Mouse (Mus musculus): Measurements from ENCODE around the gene Hira. TPM values are rescaled to one million over a fixed set of nuclear protein-coding genes. Genes with fewer than 3 reads are reported as not detected.
"Not testable (repeated sequence)": the region's sequence is repeated elsewhere in the genome, so short reads cannot be mapped to it uniquely, and the experiment has no call there.

The Hira gene
- polyA plus RNA-seq, 1 experiment from 2014 or later: 16.0 TPM

DNA sequence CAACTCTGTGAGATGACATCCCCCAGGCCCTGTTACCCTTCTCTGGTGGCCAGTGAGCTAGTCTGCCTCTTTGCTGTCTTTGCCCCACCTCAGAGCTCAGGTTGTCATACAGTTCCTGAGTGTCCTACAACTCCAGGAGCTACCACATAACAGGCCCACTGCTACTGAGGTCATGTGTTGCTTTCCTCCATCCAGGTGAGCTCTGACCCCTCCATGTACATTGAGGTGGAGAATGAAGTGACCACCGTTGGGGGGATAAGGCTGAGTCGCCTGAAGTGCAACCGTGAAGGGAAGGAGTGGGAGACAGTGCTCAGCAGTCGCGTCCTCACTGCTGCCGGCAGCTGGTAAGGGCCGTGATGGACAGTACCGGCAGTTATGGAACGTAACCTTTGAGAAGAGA, 72.1 kb downstream of the Hira start:
- 96% methylated on average over 9 of the region's 9 CpGs for WGBS
- Histone ChIP-seq H3K9ac (ENCODE audit: low read length) (no peak overlapping the region), H3K27ac (ENCODE audit: low read depth, low read length) (no peak overlapping the region), H3K4me3 (ENCODE audit: low read depth, low read length) (no peak overlapping the region), H3K4me2 (ENCODE audit: low read depth, low read length, severe bottlenecking) (no peak overlapping the region), H3K36me3 (ENCODE audit: control insufficient read depth, insufficient read depth, low read length) (peaks cover 16% of the 10 kb centered on the region), H3K9me3 (ENCODE audit: control insufficient read depth, low read length) (no peaks in the 10 kb centered on the region), H3K4me1 (replicated peaks; ENCODE audit: control insufficient read depth, insufficient read depth, low read length) (no peaks in the 10 kb centered on the region), H3K27me3 (ENCODE audit: control insufficient read depth, insufficient read depth, low read length) (no peaks in the 10 kb centered on the region)
- ATAC-seq (replicated peaks; ENCODE audit: low FRiP score): no peak
- no peak for DNase-seq (ENCODE audit: low spot score)

DNA sequence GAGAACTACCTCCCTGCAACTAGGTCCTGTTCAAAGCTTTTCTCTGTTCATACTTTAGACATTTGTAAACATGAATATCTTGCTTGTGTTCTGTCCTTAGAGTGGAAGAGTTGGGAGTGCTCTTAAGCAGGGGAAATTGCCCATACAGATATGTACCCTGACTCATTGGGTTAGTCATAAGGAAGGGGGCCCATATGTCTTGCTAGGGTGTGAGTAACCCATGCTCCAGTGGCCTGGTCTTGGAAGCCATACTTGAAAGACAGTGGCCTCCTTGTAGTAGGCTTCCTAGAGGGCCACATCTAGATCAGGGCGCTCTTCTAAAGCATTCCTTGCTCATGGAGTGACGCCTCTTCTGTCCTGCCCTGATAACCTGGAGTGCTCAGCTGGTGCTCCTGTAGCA, 73.5 kb downstream of the Hira start:
- Histone ChIP-seq H3K4me2 (ENCODE audit: low read depth, low read length, severe bottlenecking) (no peak overlapping the region), H3K4me1 (replicated peaks; ENCODE audit: control insufficient read depth, insufficient read depth, low read length) (no peaks in the 10 kb centered on the region), H3K27me3 (ENCODE audit: control insufficient read depth, insufficient read depth, low read length) (no peaks in the 10 kb centered on the region), H3K9ac (ENCODE audit: low read length) (no peak overlapping the region), H3K36me3 (ENCODE audit: control insufficient read depth, insufficient read depth, low read length) (peaks cover 23% of the 10 kb centered on the region), H3K27ac (ENCODE audit: low read depth, low read length) (no peak overlapping the region), H3K9me3 (ENCODE audit: control insufficient read depth, low read length) (no peaks in the 10 kb centered on the region), H3K4me3 (ENCODE audit: low read depth, low read length) (no peak overlapping the region)
- no peak for DNase-seq (ENCODE audit: low spot score)
- 85% methylated on average over 2 of the region's 2 CpGs for WGBS
- ATAC-seq (replicated peaks; ENCODE audit: low FRiP score): no peak

- Histone ChIP-seq H3K9me3 (ENCODE audit: control insufficient read depth, low read length) (no peaks in the 10 kb centered on the region), H3K27ac (ENCODE audit: low read depth, low read length) (no peak overlapping the region), H3K4me2 (ENCODE audit: low read depth, low read length, severe bottlenecking) (no peak overlapping the region), H3K4me1 (replicated peaks; ENCODE audit: control insufficient read depth, insufficient read depth, low read length) (no peaks in the 10 kb centered on the region), H3K4me3 (ENCODE audit: low read depth, low read length) (no peak overlapping the region), H3K9ac (ENCODE audit: low read length) (no peak overlapping the region), H3K36me3 (ENCODE audit: control insufficient read depth, insufficient read depth, low read length) (peaks cover 30% of the 10 kb centered on the region), H3K27me3 (ENCODE audit: control insufficient read depth, insufficient read depth, low read length) (no peaks in the 10 kb centered on the region)
- DNase-seq (ENCODE audit: low spot score): no peak
- no peak for ATAC-seq (replicated peaks; ENCODE audit: low FRiP score)
Measured at GRCm38 (mm10) chr16:18952813-18953212, 76.0 kb downstream of the Hira start.

DNA sequence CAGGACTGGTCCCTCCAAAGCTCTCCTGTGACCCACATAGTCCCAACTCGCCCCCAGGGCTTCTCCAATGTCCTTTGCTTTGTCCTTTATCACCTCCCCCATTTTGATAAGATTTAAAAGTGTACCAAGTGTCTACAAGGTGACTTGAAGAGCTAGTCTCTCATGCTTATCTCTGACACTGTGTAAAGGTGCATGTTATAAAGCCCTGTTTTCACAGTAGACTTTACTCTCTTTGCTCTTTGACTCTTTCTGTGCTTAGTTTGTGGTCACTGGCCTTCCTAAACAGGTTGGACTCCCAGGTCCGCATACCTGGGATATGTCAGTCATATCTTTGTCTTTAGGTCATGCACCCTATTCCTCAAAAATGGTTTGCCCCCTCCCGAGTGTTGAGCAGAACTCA, 78.2 kb downstream of the Hira start:
- Histone ChIP-seq H3K9me3 (ENCODE audit: control insufficient read depth, low read length) (peaks cover 3% of the 10 kb centered on the region; the same call in 1 of the 2 replicates), H3K4me3 (ENCODE audit: low read depth, low read length) (no peak overlapping the region), H3K9ac (ENCODE audit: low read length) (no peak overlapping the region), H3K27me3 (ENCODE audit: control insufficient read depth, insufficient read depth, low read length) (no peaks in the 10 kb centered on the region), H3K36me3 (ENCODE audit: control insufficient read depth, insufficient read depth, low read length) (peaks cover 25% of the 10 kb centered on the region), H3K4me2 (ENCODE audit: low read depth, low read length, severe bottlenecking) (no peak overlapping the region), H3K4me1 (replicated peaks; ENCODE audit: control insufficient read depth, insufficient read depth, low read length) (no peaks in the 10 kb centered on the region), H3K27ac (ENCODE audit: low read depth, low read length) (no peak overlapping the region)
- ATAC-seq (replicated peaks; ENCODE audit: low FRiP score): no peak
- no peak for DNase-seq (ENCODE audit: low spot score)
- WGBS: 89% methylated on average over 3 of the region's 3 CpGs

GRCm38 (mm10) chr16:18963486-18963885, 86.6 kb downstream of the Hira start:
- ATAC-seq (replicated peaks; ENCODE audit: low FRiP score): no peak
- peaks cover 6% of the 10 kb centered on the region for H3K9me3 ChIP-seq (ENCODE audit: control insufficient read depth, low read length)
- H3K27me3 ChIP-seq (ENCODE audit: control insufficient read depth, insufficient read depth, low read length): no peaks in the 10 kb centered on the region
- no peak overlapping the region for H3K4me3 ChIP-seq (ENCODE audit: low read depth, low read length)
- H3K27ac ChIP-seq (ENCODE audit: low read depth, low read length): no peak overlapping the region
- peaks cover 31% of the 10 kb centered on the region for H3K36me3 ChIP-seq (ENCODE audit: control insufficient read depth, insufficient read depth, low read length)
- H3K4me2 ChIP-seq (ENCODE audit: low read depth, low read length, severe bottlenecking): no peak overlapping the region
- H3K9ac ChIP-seq (ENCODE audit: low read length): no peak overlapping the region
- H3K4me1 ChIP-seq (replicated peaks; ENCODE audit: control insufficient read depth, insufficient read depth, low read length): no peaks in the 10 kb centered on the region
- DNase-seq (ENCODE audit: low spot score): no peak

- H3K4me3 ChIP-seq (ENCODE audit: low read depth, low read length): no peak overlapping the region
- no peaks in the 10 kb centered on the region for H3K4me1 ChIP-seq (replicated peaks; ENCODE audit: control insufficient read depth, insufficient read depth, low read length)
- H3K9me3 ChIP-seq (ENCODE audit: control insufficient read depth, low read length): no peaks in the 10 kb centered on the region
- no peak overlapping the region for H3K4me2 ChIP-seq (ENCODE audit: low read depth, low read length, severe bottlenecking)
- ATAC-seq (replicated peaks; ENCODE audit: low FRiP score) (no peak), DNase-seq (ENCODE audit: low spot score) (no peak)
- 94% methylated on average over 9 of the region's 9 CpGs for WGBS
- H3K27ac ChIP-seq (ENCODE audit: low read depth, low read length): no peak overlapping the region
- peaks cover 12% of the 10 kb centered on the region; the same call in 1 of the 2 replicates for H3K36me3 ChIP-seq (ENCODE audit: control insufficient read depth, insufficient read depth, low read length)
- no peaks in the 10 kb centered on the region for H3K27me3 ChIP-seq (ENCODE audit: control insufficient read depth, insufficient read depth, low read length)
- H3K9ac ChIP-seq (ENCODE audit: low read length): no peak overlapping the region
Measured at GRCm38 (mm10) chr16:18969420-18970128, 92.7 kb downstream of the Hira start.

DNA sequence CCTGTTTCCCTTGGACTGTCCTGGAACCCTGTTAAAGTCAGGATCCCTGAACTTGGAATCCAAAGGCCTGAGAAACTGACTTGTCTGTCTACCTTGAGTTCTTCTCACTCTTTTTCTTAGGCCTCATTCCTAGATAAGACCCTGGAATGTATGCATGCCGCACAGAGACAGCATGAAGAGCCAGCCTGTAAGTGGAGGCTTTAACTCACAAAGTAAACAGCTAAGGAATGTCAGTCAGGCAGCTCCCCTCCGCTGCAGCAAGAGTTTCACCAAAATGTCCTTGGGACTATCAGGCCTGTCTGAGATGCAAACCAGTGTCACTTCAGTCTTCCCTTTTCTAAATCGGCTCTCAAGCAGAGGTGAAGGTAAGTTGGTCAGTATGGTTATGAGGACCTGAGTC, 94.0 kb downstream of the Hira start:
- Histone ChIP-seq H3K4me2 (ENCODE audit: low read depth, low read length, severe bottlenecking) (no peak overlapping the region), H3K36me3 (ENCODE audit: control insufficient read depth, insufficient read depth, low read length) (peaks cover 6% of the 10 kb centered on the region; the same call in 1 of the 2 replicates), H3K4me3 (ENCODE audit: low read depth, low read length) (no peak overlapping the region), H3K4me1 (replicated peaks; ENCODE audit: control insufficient read depth, insufficient read depth, low read length) (no peaks in the 10 kb centered on the region), H3K27me3 (ENCODE audit: control insufficient read depth, insufficient read depth, low read length) (no peaks in the 10 kb centered on the region), H3K9ac (ENCODE audit: low read length) (no peak overlapping the region), H3K9me3 (ENCODE audit: control insufficient read depth, low read length) (no peaks in the 10 kb centered on the region; the same call in 1 of the 2 replicates), H3K27ac (ENCODE audit: low read depth, low read length) (no peak overlapping the region)
- no peak for ATAC-seq (replicated peaks; ENCODE audit: low FRiP score)
- WGBS: 91% methylated on average over 3 of the region's 3 CpGs
- DNase-seq (ENCODE audit: low spot score): no peak

- not testable (repeated sequence) for ATAC-seq (replicated peaks; ENCODE audit: low FRiP score); H3K9ac ChIP-seq (ENCODE audit: low read length); H3K27me3 ChIP-seq (ENCODE audit: control insufficient read depth, insufficient read depth, low read length); H3K9me3 ChIP-seq (ENCODE audit: control insufficient read depth, low read length); H3K27ac ChIP-seq (ENCODE audit: low read depth, low read length); H3K4me1 ChIP-seq (replicated peaks; ENCODE audit: control insufficient read depth, insufficient read depth, low read length); DNase-seq (ENCODE audit: low spot score); H3K36me3 ChIP-seq (ENCODE audit: control insufficient read depth, insufficient read depth, low read length); H3K4me2 ChIP-seq (ENCODE audit: low read depth, low read length, severe bottlenecking); H3K4me3 ChIP-seq (ENCODE audit: low read depth, low read length)
- 82% methylated on average over 23 of the region's 23 CpGs for WGBS
Measured at GRCm38 (mm10) chr16:18975665-18976064, 98.8 kb downstream of the Hira start.

- no peak for DNase-seq (ENCODE audit: low spot score)
- Histone ChIP-seq H3K4me1 (replicated peaks; ENCODE audit: control insufficient read depth, insufficient read depth, low read length) (no peaks in the 10 kb centered on the region), H3K27me3 (ENCODE audit: control insufficient read depth, insufficient read depth, low read length) (no peaks in the 10 kb centered on the region), H3K4me3 (ENCODE audit: low read depth, low read length) (no peak overlapping the region), H3K9me3 (ENCODE audit: control insufficient read depth, low read length) (no peaks in the 10 kb centered on the region; the same call in 1 of the 2 replicates), H3K4me2 (ENCODE audit: low read depth, low read length, severe bottlenecking) (no peak overlapping the region), H3K36me3 (ENCODE audit: control insufficient read depth, insufficient read depth, low read length) (no peaks in the 10 kb centered on the region; the same call in 1 of the 2 replicates), H3K27ac (ENCODE audit: low read depth, low read length) (no peak overlapping the region), H3K9ac (ENCODE audit: low read length) (no peak overlapping the region)
- no peak; the same call in 1 of the 2 replicates for ATAC-seq (replicated peaks; ENCODE audit: low FRiP score)
- 81% methylated on average over 22 of the region's 23 CpGs for WGBS
Measured at GRCm38 (mm10) chr16:18976315-18976714, 99.5 kb downstream of the Hira start.
